9 mouse cellular contexts compared by ENCODE assay signal in genomic region chr12:99215521-99216255, GRCm38 (mm10).
A peak's percentile ranks its signal among the peaks of the same experiment; 100 is the strongest.
DNase-seq lines count a peak whose midpoint lies in the region; ATAC-seq and TF ChIP-seq lines count a peak whose summit lies in the region.
"Had no signal": no experiment of that assay in that cellular context is flagged by ENCODE, and none has a peak within 500 bp of the region (broad histone marks: within the 10 kb centered on the region; RNA-seq: fewer than 3 reads in every experiment).

No protein-coding gene starts in this region.

- ATAC-seq in liver, embryonic 11.5 days (replicated peaks; ENCODE audit: low FRiP score): no peak
- ATAC-seq in forebrain, embryonic 14.5 days: no peak
- peak; percentile 54 for ATAC-seq in intestine, embryonic 15.5 days
- ATAC-seq in neural tube, embryonic 15.5 days (ENCODE audit: low FRiP score): no peak

- H3K79me2 ChIP-seq in liver, adult 2 months (ENCODE audit: control insufficient read depth, insufficient read depth, low read length): 0 out of 2 replicates have a peak, but pooled peaks cover 5% of the 10 kb centered on the region

- TF ChIP-seq POLR2A in liver, adult 2 months (IDR thresholded peaks at IDR 0.05; ENCODE audit: extremely low read depth, insufficient read depth, low read length): no peak

- H3K9me3 ChIP-seq in liver, embryonic 11.5 days (ENCODE audit: control insufficient read depth, low read length): no peaks in the 10 kb centered on the region
- H3K9me3 ChIP-seq in forebrain, embryonic 14.5 days (replicated peaks; ENCODE audit: control insufficient read depth, low read length): no peaks in the 10 kb centered on the region
- H3K9me3 ChIP-seq in intestine, embryonic 15.5 days: no peaks in the 10 kb centered on the region
- no peaks in the 10 kb centered on the region for H3K9me3 ChIP-seq in neural tube, embryonic 15.5 days (replicated peaks)
- H3K9me3 ChIP-seq: embryonic facial prominence, embryonic 12.5 days had no signal

- no peaks in the 10 kb centered on the region for H3K36me3 ChIP-seq in liver, adult 2 months (ENCODE audit: control insufficient read depth, insufficient read depth, low read length)
- no peaks in the 10 kb centered on the region for H3K36me3 ChIP-seq in liver, embryonic 11.5 days (ENCODE audit: control insufficient read depth, insufficient read depth, low read length)
- no peaks in the 10 kb centered on the region for H3K36me3 ChIP-seq in forebrain, embryonic 14.5 days (ENCODE audit: control insufficient read depth, insufficient read depth, low read length)
- H3K36me3 ChIP-seq in intestine, embryonic 15.5 days: no peaks in the 10 kb centered on the region
- H3K36me3 ChIP-seq in neural tube, embryonic 15.5 days: no peaks in the 10 kb centered on the region

- H3K4me1 ChIP-seq in liver, adult 2 months (ENCODE audit: control insufficient read depth, insufficient read depth, low read length): no peaks in the 10 kb centered on the region
- H3K4me1 ChIP-seq in liver, embryonic 11.5 days (replicated peaks; ENCODE audit: control insufficient read depth, insufficient read depth, low read length): peaks cover 5% of the 10 kb centered on the region; the same call in 1 of the 2 replicates
- peaks cover 52% of the 10 kb centered on the region for H3K4me1 ChIP-seq in forebrain, embryonic 14.5 days (ENCODE audit: control insufficient read depth, insufficient read depth, low read length)
- peaks cover 25% of the 10 kb centered on the region for H3K4me1 ChIP-seq in intestine, embryonic 15.5 days (replicated peaks)
- H3K4me1 ChIP-seq in neural tube, embryonic 15.5 days: peaks cover 66% of the 10 kb centered on the region

- no peak overlapping the region for H3K4me3 ChIP-seq in liver, adult 2 months (ENCODE audit: insufficient read depth, low read depth, low read length)
- H3K4me3 ChIP-seq in liver, embryonic 11.5 days (ENCODE audit: low read depth, low read length): no peak overlapping the region
- no peak overlapping the region for H3K4me3 ChIP-seq in forebrain, embryonic 14.5 days (ENCODE audit: low read depth, low read length)
- no peak overlapping the region for H3K4me3 ChIP-seq in intestine, embryonic 15.5 days (replicated peaks)
- H3K4me3 ChIP-seq in neural tube, embryonic 15.5 days (replicated peaks): no peak overlapping the region
- H3K4me3 ChIP-seq: embryonic facial prominence, embryonic 12.5 days had no signal

- no peak overlapping the region for H3K27ac ChIP-seq in liver, adult 2 months (replicated peaks; ENCODE audit: insufficient read depth, low read depth, low read length)
- H3K27ac ChIP-seq in liver, embryonic 11.5 days (ENCODE audit: low read depth, low read length): no peak overlapping the region
- peak overlapping the region; percentile 49 for H3K27ac ChIP-seq in forebrain, embryonic 14.5 days (ENCODE audit: low read depth, low read length)
- no peak overlapping the region for H3K27ac ChIP-seq in intestine, embryonic 15.5 days
- H3K27ac ChIP-seq in neural tube, embryonic 15.5 days (replicated peaks): peak overlapping the region; percentile 41; the same call in 1 of the 2 replicates
- H3K27ac ChIP-seq: embryonic facial prominence, embryonic 12.5 days had no signal

- TF ChIP-seq CTCF in liver, adult 2 months (IDR thresholded peaks at IDR 0.05; ENCODE audit: low read depth, low read length): peak; percentile 21; the same call in 1 of the 2 replicates

- H3K27me3 ChIP-seq in liver, adult 2 months (ENCODE audit: control insufficient read depth, insufficient read depth, low read length): no peaks in the 10 kb centered on the region
- H3K27me3 ChIP-seq in liver, embryonic 11.5 days (replicated peaks; ENCODE audit: control insufficient read depth, insufficient read depth, low read length): no peaks in the 10 kb centered on the region
- no peaks in the 10 kb centered on the region for H3K27me3 ChIP-seq in forebrain, embryonic 14.5 days (replicated peaks; ENCODE audit: control insufficient read depth, insufficient read depth, low read length)
- no peaks in the 10 kb centered on the region for H3K27me3 ChIP-seq in intestine, embryonic 15.5 days (replicated peaks)
- no peaks in the 10 kb centered on the region for H3K27me3 ChIP-seq in neural tube, embryonic 15.5 days (replicated peaks)
- H3K27me3 ChIP-seq: embryonic facial prominence, embryonic 12.5 days had no signal

- DNase-seq in liver, adult 2 months (ENCODE audit: extremely low read depth, low read depth, low spot score): peak; percentile 19
- no peak for DNase-seq in liver, embryonic 11.5 days (ENCODE audit: low spot score)
- DNase-seq in forebrain, embryonic 14.5 days (ENCODE audit: low spot score): no peak
- DNase-seq in thymus, postnatal 36 days: no peak
- no peak for DNase-seq in left cerebral cortex, adult 18-20 months (ENCODE audit: low spot score in 2 of 2)
- DNase-seq in right cerebral cortex, postnatal 36 days (ENCODE audit: low spot score in 2 of 2): no peak

- H3K9ac ChIP-seq in liver, adult 2 months (ENCODE audit: low read depth, low read length): no peak overlapping the region
- no peak overlapping the region for H3K9ac ChIP-seq in liver, embryonic 11.5 days (ENCODE audit: low read depth, low read length)
- 0 out of 2 replicates have a peak overlapping the region, but pooled peaks have one; percentile 25 for H3K9ac ChIP-seq in forebrain, embryonic 14.5 days (ENCODE audit: low read length)
- no peak overlapping the region for H3K9ac ChIP-seq in intestine, embryonic 15.5 days
- no peak overlapping the region for H3K9ac ChIP-seq in neural tube, embryonic 15.5 days (replicated peaks)
- H3K9ac ChIP-seq: embryonic facial prominence, embryonic 12.5 days had no signal

- no peak overlapping the region for H3K4me2 ChIP-seq in liver, embryonic 11.5 days
- H3K4me2 ChIP-seq in forebrain, embryonic 14.5 days (ENCODE audit: low read length): no peak overlapping the region
- no peak overlapping the region for H3K4me2 ChIP-seq in intestine, embryonic 15.5 days (replicated peaks)
- H3K4me2 ChIP-seq in neural tube, embryonic 15.5 days: no peak overlapping the region
- H3K4me2 ChIP-seq: embryonic facial prominence, embryonic 12.5 days had no signal

- 82% methylated on average over 11 of the region's 11 CpGs for whole genome bisulfite sequencing in liver, adult 2 months
- WGBS in liver, embryonic 11.5 days: 82% methylated on average over 11 of the region's 11 CpGs
- 56% methylated on average over 11 of the region's 11 CpGs for WGBS in forebrain, embryonic 14.5 days
- 67% methylated on average over 11 of the region's 11 CpGs for WGBS in intestine, embryonic 15.5 days
- 58% methylated on average over 11 of the region's 11 CpGs for WGBS in neural tube, embryonic 15.5 days

Comparison
In these comparisons a context has a peak if more than half of its experiments do, and no peak if none do; other contexts are left out.
1. H3K27ac ChIP-seq: peak in forebrain, embryonic 14.5 days (single experiment) and neural tube, embryonic 15.5 days (single experiment); none in liver, adult 2 months (single experiment), liver, embryonic 11.5 days (single experiment) and intestine, embryonic 15.5 days (single experiment).